Mouse (Mus musculus) gastrocnemius, adult 18-20 months (tissue): Measurements from ENCODE around the gene Foxi3. TPM values are rescaled to one million over a fixed set of nuclear protein-coding genes. Genes with fewer than 3 reads are reported as not detected.

Experiments used
- DNase-seq: peaks from one replicate; pipeline ENCODE4 v3.0.0; 2021; ENCODE audit warnings: low spot score
- long read RNA-seq, 2 experiments: library from polyadenylated mRNA; stranded (forward); transcript quantifications; one replicate each; pipeline ENCODE4 v2.0.0; 2021
- total RNA-seq, 2 experiments: library from RNA; stranded (reverse); gene quantifications; 2 replicates each; pipeline ENCODE4 v1.2.3; 2021

Gene Foxi3
- total RNA-seq = not detected
- long read RNA-seq, experiment 1 = 0 reads
- long read RNA-seq, experiment 2 = 0 reads

GRCm38 (mm10) chr6:70956285-70956912, at the start of gene Foxi3:
Foxi3 (plus strand) TSS chr6:70956531.
- no peak for DNase-seq

GRCm38 (mm10) chr6:70909572-70909971, 46.8 kb upstream of the Foxi3 start:
- DNase-seq = no peak

- no peak for DNase-seq
These were observed 46.0 kb upstream of the Foxi3 start for GRCm38 (mm10) chr6:70910285-70910684.

- no peak for DNase-seq
These were observed 44.5 kb upstream of the Foxi3 start for GRCm38 (mm10) chr6:70911668-70912395.

GRCm38 (mm10) chr6:70912396-70912765, 44.0 kb upstream of the Foxi3 start:
- no peak for DNase-seq

GRCm38 (mm10) chr6:70918827-70919226, 37.5 kb upstream of the Foxi3 start, which contains the start of gene Tex37:
Tex37 (minus strand) TSS chr6:70918927.
- DNase-seq = no peak

GRCm38 (mm10) chr6:70921274-70922074, 34.9 kb upstream of the Foxi3 start:
- peak; percentile 14 for DNase-seq

- DNase-seq = no peak
These were observed 24.5 kb upstream of the Foxi3 start for GRCm38 (mm10) chr6:70931801-70932200.

GRCm38 (mm10) chr6:70953274-70953673, 3.1 kb upstream of the Foxi3 start:
- DNase-seq = no peak

GRCm38 (mm10) chr6:70954040-70954439, 2.3 kb upstream of the Foxi3 start:
- no peak for DNase-seq

- DNase-seq = no peak
These were observed 985 bp upstream of the Foxi3 start for GRCm38 (mm10) chr6:70955291-70955800.

GRCm38 (mm10) chr6:70955841-70956240, 490 bp upstream of the Foxi3 start:
- no peak for DNase-seq

- DNase-seq = no peak
These were observed 605 bp downstream of the Foxi3 start for GRCm38 (mm10) chr6:70956936-70957335.

- DNase-seq = no peak
These were observed 1.1 kb downstream of the Foxi3 start for GRCm38 (mm10) chr6:70957341-70957940.

GRCm38 (mm10) chr6:70964116-70964830, 7.9 kb downstream of the Foxi3 start:
- no peak for DNase-seq

GRCm38 (mm10) chr6:70965694-70966093, 9.4 kb downstream of the Foxi3 start:
- no peak for DNase-seq

- no peak for DNase-seq
These were observed 11.1 kb downstream of the Foxi3 start for GRCm38 (mm10) chr6:70967422-70967821.

GRCm38 (mm10) chr6:70968291-70968690, 12.0 kb downstream of the Foxi3 start:
- no peak for DNase-seq

- DNase-seq = no peak
These were observed 16.7 kb downstream of the Foxi3 start for GRCm38 (mm10) chr6:70973066-70973465.

- DNase-seq = no peak
These were observed 24.7 kb downstream of the Foxi3 start for GRCm38 (mm10) chr6:70981036-70981435.

- DNase-seq = no peak
These were observed 26.1 kb downstream of the Foxi3 start for GRCm38 (mm10) chr6:70982416-70982815.
